Mouse (Mus musculus) liver, adult 2 months (tissue): ENCODE measurements around the gene Scaf8. TPM values are rescaled to one million over a fixed set of nuclear protein-coding genes. Genes with fewer than 3 reads are reported as not detected.
"Not testable (repeated sequence)": the region's sequence is repeated elsewhere in the genome, so short reads cannot be mapped to it uniquely, and the experiment has no call there.

Source experiments
- DNase-seq: peaks from one replicate; pipeline ENCODE4 v3.0.0-alpha.2; 2011; ENCODE audit warnings: low read depth, low spot score; ENCODE audit errors: extremely low read depth
- H3K27ac ChIP-seq: fragments of 200-500 bp; replicated peaks from 2 replicates; pipeline ENCODE4 v1.5.1; 2012; ENCODE audit warnings: low read depth, mild to moderate bottlenecking, control low read depth, inconsistent platforms, low read length; ENCODE audit not compliant: insufficient read depth
- H3K27me3 ChIP-seq: fragments of 200-500 bp; 2 replicates; pipeline ENCODE4 v1.6.1; 2012; ENCODE audit warnings: mild to moderate bottlenecking, moderate library complexity, low read length, inconsistent platforms; ENCODE audit not compliant: control insufficient read depth, insufficient read depth
- H3K36me3 ChIP-seq: fragments of 200-500 bp; 2 replicates; pipeline ENCODE4 v1.6.1; 2012; ENCODE audit warnings: low read length, inconsistent platforms; ENCODE audit not compliant: control insufficient read depth, insufficient read depth
- H3K4me1 ChIP-seq: fragments of 200-500 bp; 2 replicates; pipeline ENCODE4 v1.6.1; 2011; ENCODE audit warnings: low read length; ENCODE audit not compliant: control insufficient read depth, insufficient read depth
- H3K4me3 ChIP-seq: fragments of 200-500 bp; 2 replicates; pipeline ENCODE4 v1.5.1; 2011; ENCODE audit warnings: low read depth, mild to moderate bottlenecking, control low read depth, low read length, moderate library complexity; ENCODE audit not compliant: insufficient read depth
- H3K79me2 ChIP-seq: fragments of 200-500 bp; 2 replicates; pipeline ENCODE4 v1.6.1; 2012; ENCODE audit warnings: inconsistent platforms, mild to moderate bottlenecking, low read length, moderate library complexity; ENCODE audit not compliant: control insufficient read depth, insufficient read depth
- H3K9ac ChIP-seq: fragments of 200-500 bp; 2 replicates; pipeline ENCODE4 v1.6.1; 2012; ENCODE audit warnings: low read depth, mild to moderate bottlenecking, control low read depth, inconsistent platforms, low read length
- CTCF ChIP-seq: fragments of 200-500 bp; IDR thresholded peaks from 2 replicates; pipeline ENCODE4 v1.5.1; 2011; ENCODE audit warnings: low read depth, low read length, control low read depth
- POLR2A ChIP-seq: fragments of 200-500 bp; IDR thresholded peaks from 2 replicates; pipeline ENCODE4 v1.6.1; 2011; ENCODE audit warnings: low read length, control low read depth; ENCODE audit not compliant: insufficient read depth; ENCODE audit errors: extremely low read depth
- WGBS: fragments of 180-500 bp; shearing (Covaris S2); methylation state at CpG from one replicate; pipeline ENCODE4 v1.1.7; 2018; 5-methylcytosine and 5-hydroxymethylcytosine counted together
- polyA plus RNA-seq: library from polyadenylated mRNA; depleted of rRNA; stranded (reverse); fragments of >200 nt; gene quantifications from 2 replicates; pipeline ENCODE4 v1.2.3, GENCODE M21; 2012
- total RNA-seq: library from RNA; depleted of rRNA; stranded (reverse); fragments of >200 nt; gene quantifications from 2 replicates; pipeline ENCODE4 v1.2.3, GENCODE M21; 2014

The Scaf8 gene
- total and polyA plus RNA-seq, 2 experiments, result 10.8 to 12.4 TPM

- peak overlapping the region; percentile 91 for H3K27ac ChIP-seq
- peak; percentile 54 for DNase-seq
- peaks cover 9% of the 10 kb centered on the region for H3K4me1 ChIP-seq
- WGBS, result under 1% methylated on average over 47 of the region's 47 CpGs
- no peaks in the 10 kb centered on the region for H3K27me3 ChIP-seq
- no peaks in the 10 kb centered on the region; the same call in 1 of the 2 replicates for H3K36me3 ChIP-seq
- TF ChIP-seq POLR2A (no peak), CTCF (no peak)
- peaks cover 24% of the 10 kb centered on the region; the same call in 1 of the 2 replicates for H3K79me2 ChIP-seq
- peak overlapping the region; percentile 94 for H3K4me3 ChIP-seq
- H3K9ac ChIP-seq, result peak overlapping the region; percentile 97
Measured at GRCm38 (mm10) chr17:3115380-3115974, 705 bp downstream of the Scaf8 start.

DNA sequence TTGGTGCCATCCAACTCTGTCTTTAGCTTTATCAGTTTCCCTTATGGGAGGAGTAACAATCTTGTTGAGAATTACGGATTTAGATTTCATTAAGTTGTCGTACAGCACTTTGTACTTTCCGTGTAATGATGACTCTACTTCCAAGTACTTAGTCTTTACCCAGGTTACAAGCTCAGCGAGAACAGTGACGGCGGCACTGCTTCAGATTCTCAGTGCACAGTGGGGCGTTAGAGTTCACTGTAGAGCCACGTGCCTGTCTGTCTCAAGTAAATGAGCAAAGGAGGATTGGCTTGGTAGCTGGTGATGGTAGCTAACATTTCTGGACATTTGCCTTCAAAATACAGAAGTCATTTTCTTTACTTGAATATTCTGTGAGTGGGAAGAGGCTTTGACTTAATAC, 6.2 kb downstream of the Scaf8 start:
- DNase-seq, H3K36me3 ChIP-seq, H3K4me3 ChIP-seq, H3K9ac ChIP-seq, H3K27ac ChIP-seq, H3K27me3 ChIP-seq: not testable (repeated sequence)
- Histone ChIP-seq H3K79me2 (peaks cover 23% of the 10 kb centered on the region; the same call in 1 of the 2 replicates), H3K4me1 (peaks cover 15% of the 10 kb centered on the region; the same call in 1 of the 2 replicates)
- WGBS, result 85% methylated on average over 8 of the region's 8 CpGs

DNA sequence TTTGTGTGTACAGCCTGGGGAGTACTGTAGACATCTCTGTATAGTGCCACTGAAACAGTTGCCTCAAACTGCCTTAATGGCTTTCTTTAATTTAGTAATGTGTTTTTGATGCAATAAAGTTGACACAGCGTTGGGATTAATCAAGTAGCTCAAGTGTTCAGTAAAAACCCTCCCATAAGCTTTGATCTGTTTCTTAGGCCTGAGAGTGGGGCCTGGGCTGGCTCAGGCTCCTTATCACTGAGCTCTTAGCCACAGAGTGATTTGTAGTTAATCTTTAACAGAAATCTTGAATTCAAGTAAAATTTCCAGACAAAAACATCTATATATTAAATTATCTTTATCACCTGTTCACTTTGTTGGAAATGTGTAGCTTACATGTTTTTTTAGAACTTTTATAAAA, 8.8 kb downstream of the Scaf8 start:
- Histone ChIP-seq H3K79me2 (peaks cover 19% of the 10 kb centered on the region; the same call in 1 of the 2 replicates), H3K4me1 (peaks cover 12% of the 10 kb centered on the region; the same call in 1 of the 2 replicates)
- WGBS, result 31% methylated on average over 1 of the region's 1 CpGs
- H3K27ac ChIP-seq, H3K36me3 ChIP-seq, H3K9ac ChIP-seq, H3K27me3 ChIP-seq, H3K4me3 ChIP-seq, DNase-seq: not testable (repeated sequence)

DNA sequence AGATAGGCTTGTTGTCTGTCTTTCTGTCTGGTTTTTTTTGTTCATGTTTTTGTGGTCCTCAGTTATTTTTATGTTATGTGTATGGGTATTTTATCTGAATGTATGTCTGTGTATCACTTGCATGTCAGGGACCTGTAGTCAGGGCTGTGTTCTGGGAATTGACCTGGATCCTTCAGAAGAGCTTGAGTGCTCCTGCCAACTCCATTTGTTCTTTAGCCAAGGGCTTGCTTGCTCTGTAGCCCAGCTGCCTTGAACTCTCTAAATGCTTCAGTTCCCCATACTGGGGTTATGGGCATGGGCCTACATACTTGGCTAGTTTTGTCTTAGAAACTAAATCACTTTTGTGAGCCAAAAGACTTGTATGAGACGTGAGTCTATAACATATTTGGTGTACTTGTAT, 13.9 kb downstream of the Scaf8 start:
- H3K27ac ChIP-seq, result no peak overlapping the region
- peak; percentile 57 for DNase-seq
- WGBS, result 86% methylated on average over 1 of the region's 1 CpGs
- peaks cover 6% of the 10 kb centered on the region for H3K36me3 ChIP-seq
- no peaks in the 10 kb centered on the region for H3K27me3 ChIP-seq
- H3K79me2 ChIP-seq, result peaks cover 39% of the 10 kb centered on the region
- peaks cover 5% of the 10 kb centered on the region; the same call in 1 of the 2 replicates for H3K4me1 ChIP-seq
- no peak for TF ChIP-seq CTCF
- no peak for TF ChIP-seq POLR2A
- no peak overlapping the region for H3K4me3 ChIP-seq
- H3K9ac ChIP-seq, result no peak overlapping the region

DNA sequence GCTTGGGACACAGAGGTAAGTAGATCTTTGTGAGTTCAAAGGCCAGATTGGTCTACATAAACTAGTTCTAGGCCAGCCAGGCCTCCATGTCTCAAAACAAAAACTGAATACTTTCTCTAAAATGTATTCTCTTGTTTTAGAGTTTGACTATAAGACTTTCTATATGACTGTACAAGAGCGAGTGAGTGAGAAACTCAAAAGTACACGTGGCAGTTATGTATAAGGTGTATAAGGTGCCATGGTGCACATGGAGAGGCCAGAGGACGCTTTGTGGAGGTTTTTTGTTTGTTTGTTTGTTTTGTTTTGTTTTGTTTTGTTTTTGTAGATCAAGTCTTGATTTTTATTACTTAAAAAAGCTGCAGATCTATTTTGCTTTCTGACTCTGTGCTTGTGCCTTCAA, 15.0 kb downstream of the Scaf8 start:
- TF ChIP-seq CTCF, result no peak
- TF ChIP-seq POLR2A, result no peak
- Histone ChIP-seq H3K4me3 (no peak overlapping the region), H3K4me1 (peaks cover 3% of the 10 kb centered on the region; the same call in 1 of the 2 replicates), H3K79me2 (peaks cover 37% of the 10 kb centered on the region), H3K36me3 (peaks cover 6% of the 10 kb centered on the region), H3K9ac (no peak overlapping the region), H3K27me3 (no peaks in the 10 kb centered on the region), H3K27ac (no peak overlapping the region)
- no peak for DNase-seq
- 91% methylated on average over 3 of the region's 3 CpGs for WGBS

DNA sequence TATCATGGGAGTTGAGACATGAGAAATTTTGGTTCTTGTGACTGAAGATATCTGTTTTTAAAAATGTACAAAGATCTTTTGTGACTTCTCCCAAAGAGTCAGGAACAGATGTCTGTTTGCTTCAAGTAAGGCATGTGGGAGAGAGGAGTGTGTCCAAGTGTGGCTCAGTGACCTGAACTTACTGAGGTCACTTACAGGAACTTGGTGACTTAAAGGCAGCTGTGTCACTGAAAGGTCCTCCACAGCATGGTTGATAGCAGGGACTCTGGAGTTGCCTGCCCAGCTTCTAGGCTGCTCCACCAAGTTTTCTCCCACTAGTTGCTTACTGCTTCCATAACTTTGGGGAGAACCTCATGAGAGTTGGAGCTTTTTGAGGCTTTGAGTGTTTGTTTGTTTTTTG, 20.6 kb downstream of the Scaf8 start:
- Histone ChIP-seq H3K4me3 (no peak overlapping the region), H3K4me1 (peaks cover 12% of the 10 kb centered on the region), H3K36me3 (peaks cover 2% of the 10 kb centered on the region), H3K27ac (peak overlapping the region; percentile 1; the same call in 1 of the 2 replicates), H3K9ac (no peak overlapping the region), H3K79me2 (peaks cover 46% of the 10 kb centered on the region), H3K27me3 (no peaks in the 10 kb centered on the region)
- DNase-seq, result peak; percentile 50
- TF ChIP-seq POLR2A (no peak), CTCF (no peak)
